Mouse (Mus musculus): ENCODE measurements around the gene S100a2. TPM values are rescaled to one million over a fixed set of nuclear protein-coding genes. Genes with fewer than 3 reads are reported as not detected.
A peak's percentile ranks its signal among the peaks of the same experiment; 100 is the strongest.

S100a2 gene
- polyA plus RNA-seq, 1 experiment from 2014 or later: not detected

GRCm38 (mm10) chr3:90609102-90609501 is 19.1 kb downstream of the S100a2 start:
- Histone ChIP-seq H3K27ac (replicated peaks) (no peak overlapping the region), H3K4me3 (no peak overlapping the region), H3K4me2 (no peak overlapping the region), H3K9ac (no peak overlapping the region), H3K27me3 (0 out of 2 replicates have a peak, but pooled peaks cover 4% of the 10 kb centered on the region), H3K4me1 (replicated peaks) (peaks cover 11% of the 10 kb centered on the region), H3K9me3 (no peaks in the 10 kb centered on the region), H3K36me3 (no peaks in the 10 kb centered on the region)
- ATAC-seq (ENCODE audit: low FRiP score, low read depth): no peak

- Histone ChIP-seq H3K4me1 (replicated peaks) (peaks cover 9% of the 10 kb centered on the region), H3K4me2 (no peak overlapping the region), H3K27me3 (0 out of 2 replicates have a peak, but pooled peaks cover 4% of the 10 kb centered on the region), H3K36me3 (no peaks in the 10 kb centered on the region), H3K9ac (no peak overlapping the region), H3K27ac (replicated peaks) (no peak overlapping the region), H3K9me3 (no peaks in the 10 kb centered on the region), H3K4me3 (no peak overlapping the region)
- ATAC-seq (ENCODE audit: low FRiP score, low read depth): no peak
- 89% methylated on average over 3 of the region's 3 CpGs for WGBS
These were observed 21.4 kb downstream of the S100a2 start for GRCm38 (mm10) chr3:90611494-90611893.

GRCm38 (mm10) chr3:90612061-90612460 is 22.0 kb downstream of the S100a2 start:
- H3K9ac ChIP-seq: no peak overlapping the region
- H3K27ac ChIP-seq (replicated peaks): no peak overlapping the region
- H3K4me2 ChIP-seq: no peak overlapping the region
- H3K4me1 ChIP-seq (replicated peaks): peaks cover 9% of the 10 kb centered on the region
- no peaks in the 10 kb centered on the region for H3K36me3 ChIP-seq
- no peak for ATAC-seq (ENCODE audit: low FRiP score, low read depth)
- H3K9me3 ChIP-seq: no peaks in the 10 kb centered on the region
- 68% methylated on average over 4 of the region's 4 CpGs for WGBS
- H3K4me3 ChIP-seq: no peak overlapping the region
- H3K27me3 ChIP-seq: 0 out of 2 replicates have a peak, but pooled peaks cover 4% of the 10 kb centered on the region

GRCm38 (mm10) chr3:90612728-90613291 is 22.8 kb downstream of the S100a2 start, which contains the start of gene S100a6:
TSS of gene S100a6 (plus strand) at chr3:90612882.
- H3K4me3 ChIP-seq: peak within 1 kb of the TSS; percentile 31
- WGBS: under 1% methylated on average over 23 of the region's 23 CpGs
- H3K36me3 ChIP-seq: no peaks in the 10 kb centered on the region
- H3K4me1 ChIP-seq (replicated peaks): peaks cover 9% of the 10 kb centered on the region
- H3K9ac ChIP-seq: peak within 1 kb of the TSS; percentile 17; the same call in 1 of the 2 replicates
- H3K27me3 ChIP-seq: 0 out of 2 replicates have a peak, but pooled peaks cover 4% of the 10 kb centered on the region
- ATAC-seq (ENCODE audit: low FRiP score, low read depth): peak; percentile 68
- H3K27ac ChIP-seq (replicated peaks): no peak within 1 kb of the TSS
- H3K9me3 ChIP-seq: no peaks in the 10 kb centered on the region
- peak within 1 kb of the TSS; percentile 67 for H3K4me2 ChIP-seq

GRCm38 (mm10) chr3:90613461-90614147 is 23.6 kb downstream of the S100a2 start:
- Histone ChIP-seq H3K4me1 (replicated peaks) (peaks cover 9% of the 10 kb centered on the region), H3K9me3 (no peaks in the 10 kb centered on the region), H3K4me2 (peak overlapping the region; percentile 67), H3K4me3 (no peak overlapping the region; the same call in 1 of the 2 replicates), H3K27ac (replicated peaks) (no peak overlapping the region), H3K9ac (no peak overlapping the region), H3K27me3 (0 out of 2 replicates have a peak, but pooled peaks cover 4% of the 10 kb centered on the region), H3K36me3 (no peaks in the 10 kb centered on the region)
- 80% methylated on average over 7 of the region's 7 CpGs for WGBS
- ATAC-seq (ENCODE audit: low FRiP score, low read depth): no peak

GRCm38 (mm10) chr3:90614148-90614530 is 24.1 kb downstream of the S100a2 start:
- Histone ChIP-seq H3K9ac (no peak overlapping the region), H3K27ac (replicated peaks) (no peak overlapping the region), H3K27me3 (0 out of 2 replicates have a peak, but pooled peaks cover 4% of the 10 kb centered on the region), H3K36me3 (no peaks in the 10 kb centered on the region), H3K4me1 (replicated peaks) (peaks cover 9% of the 10 kb centered on the region), H3K9me3 (no peaks in the 10 kb centered on the region), H3K4me3 (no peak overlapping the region), H3K4me2 (no peak overlapping the region)
- no peak for ATAC-seq (ENCODE audit: low FRiP score, low read depth)
- 88% methylated on average over 6 of the region's 6 CpGs for WGBS

GRCm38 (mm10) chr3:90614611-90615251 is 24.7 kb downstream of the S100a2 start:
- no peak overlapping the region for H3K4me2 ChIP-seq
- no peak overlapping the region for H3K4me3 ChIP-seq
- H3K4me1 ChIP-seq (replicated peaks): peaks cover 9% of the 10 kb centered on the region
- H3K36me3 ChIP-seq: no peaks in the 10 kb centered on the region
- no peak for ATAC-seq (ENCODE audit: low FRiP score, low read depth)
- 0 out of 2 replicates have a peak, but pooled peaks cover 4% of the 10 kb centered on the region for H3K27me3 ChIP-seq
- H3K9me3 ChIP-seq: no peaks in the 10 kb centered on the region
- 83% methylated on average over 11 of the region's 11 CpGs for WGBS
- H3K9ac ChIP-seq: no peak overlapping the region
- H3K27ac ChIP-seq (replicated peaks): no peak overlapping the region

GRCm38 (mm10) chr3:90615415-90615814 is 25.4 kb downstream of the S100a2 start:
- no peaks in the 10 kb centered on the region for H3K9me3 ChIP-seq
- peaks cover 9% of the 10 kb centered on the region for H3K4me1 ChIP-seq (replicated peaks)
- H3K4me3 ChIP-seq: no peak overlapping the region
- H3K27me3 ChIP-seq: 0 out of 2 replicates have a peak, but pooled peaks cover 4% of the 10 kb centered on the region
- H3K4me2 ChIP-seq: no peak overlapping the region
- H3K27ac ChIP-seq (replicated peaks): no peak overlapping the region
- H3K9ac ChIP-seq: no peak overlapping the region
- H3K36me3 ChIP-seq: no peaks in the 10 kb centered on the region
- WGBS: 14% methylated on average over 7 of the region's 7 CpGs
- no peak for ATAC-seq (ENCODE audit: low FRiP score, low read depth)

- WGBS: 62% methylated on average over 1 of the region's 1 CpGs
- ATAC-seq (ENCODE audit: low FRiP score, low read depth): no peak
- H3K9ac ChIP-seq: no peak overlapping the region
- H3K4me1 ChIP-seq (replicated peaks): peaks cover 9% of the 10 kb centered on the region
- H3K9me3 ChIP-seq: no peaks in the 10 kb centered on the region
- no peaks in the 10 kb centered on the region for H3K36me3 ChIP-seq
- no peak overlapping the region for H3K4me2 ChIP-seq
- H3K4me3 ChIP-seq: no peak overlapping the region
- H3K27ac ChIP-seq (replicated peaks): no peak overlapping the region
- 0 out of 2 replicates have a peak, but pooled peaks cover 4% of the 10 kb centered on the region for H3K27me3 ChIP-seq
These were observed 25.9 kb downstream of the S100a2 start for GRCm38 (mm10) chr3:90615911-90616310.

GRCm38 (mm10) chr3:90617586-90617985 is 27.5 kb downstream of the S100a2 start:
- Histone ChIP-seq H3K9ac (no peak overlapping the region), H3K4me2 (no peak overlapping the region), H3K36me3 (no peaks in the 10 kb centered on the region), H3K27me3 (0 out of 2 replicates have a peak, but pooled peaks cover 4% of the 10 kb centered on the region), H3K4me3 (no peak overlapping the region), H3K27ac (replicated peaks) (no peak overlapping the region), H3K9me3 (no peaks in the 10 kb centered on the region), H3K4me1 (replicated peaks) (peaks cover 8% of the 10 kb centered on the region)
- 15% methylated on average over 1 of the region's 1 CpGs for WGBS
- no peak for ATAC-seq (ENCODE audit: low FRiP score, low read depth)

GRCm38 (mm10) chr3:90621552-90621951 is 31.5 kb downstream of the S100a2 start:
- no peak overlapping the region for H3K27ac ChIP-seq (replicated peaks)
- H3K4me1 ChIP-seq (replicated peaks): peaks cover 12% of the 10 kb centered on the region
- H3K9me3 ChIP-seq: no peaks in the 10 kb centered on the region
- no peak for ATAC-seq (ENCODE audit: low FRiP score, low read depth)
- 58% methylated on average over 7 of the region's 7 CpGs for WGBS
- no peaks in the 10 kb centered on the region for H3K36me3 ChIP-seq
- no peak overlapping the region for H3K4me2 ChIP-seq
- no peak overlapping the region for H3K4me3 ChIP-seq
- H3K9ac ChIP-seq: no peak overlapping the region
- no peaks in the 10 kb centered on the region for H3K27me3 ChIP-seq

Data from hindbrain, embryonic 15.5 days (tissue).